Mouse (Mus musculus): ENCODE measurements around the gene Actl6a. TPM values are rescaled to one million over a fixed set of nuclear protein-coding genes. Genes with fewer than 3 reads are reported as not detected.

Actl6a gene
- total and polyA plus RNA-seq, 2 experiments from 2014 or later: 42.2 to 52.9 TPM

DNA sequence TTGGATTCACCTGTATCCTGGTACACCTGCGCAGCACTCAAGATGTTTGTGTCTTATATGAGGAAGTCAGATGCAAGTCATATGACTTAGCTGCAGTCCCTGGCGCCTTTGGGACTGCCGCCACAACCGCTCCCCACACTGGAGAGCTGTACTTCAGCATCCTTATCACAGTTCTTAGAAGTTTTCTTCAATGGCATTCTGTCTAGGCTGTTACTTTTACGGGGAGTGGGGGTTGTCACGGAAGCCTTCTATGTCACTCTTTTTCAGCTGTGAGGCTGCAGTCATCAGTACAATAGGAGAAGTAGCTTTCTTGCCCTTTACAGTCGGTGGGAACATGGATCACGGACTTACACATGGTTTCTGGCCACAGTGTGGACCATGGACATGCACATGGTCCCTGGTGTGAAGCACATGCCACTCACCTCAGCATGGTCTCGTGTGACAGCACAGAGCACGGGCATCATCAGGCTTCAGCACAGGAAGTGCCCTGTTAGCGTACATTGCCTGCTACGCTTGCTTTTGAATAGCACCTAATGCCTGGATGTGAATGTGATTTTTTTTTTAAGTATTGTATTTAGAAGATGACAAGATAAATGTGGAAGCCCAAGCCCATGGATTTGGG lies 23.1 kb upstream of the Actl6a start:
- Histone ChIP-seq H3K4me2 (ENCODE audit: low read depth, low read length) (no peak overlapping the region), H3K27ac (no peak overlapping the region), H3K9ac (replicated peaks; ENCODE audit: low read length) (no peak overlapping the region), H3K9me3 (ENCODE audit: low read length) (no peaks in the 10 kb centered on the region), H3K4me3 (ENCODE audit: low read length) (no peak overlapping the region), H3K36me3 (ENCODE audit: insufficient read depth, low read length) (no peaks in the 10 kb centered on the region), H3K27me3 (ENCODE audit: insufficient read depth, low read length) (no peaks in the 10 kb centered on the region), H3K4me1 (ENCODE audit: insufficient read depth, low read length) (no peaks in the 10 kb centered on the region)
- WGBS: 81% methylated on average over 11 of the region's 12 CpGs
- DNase-seq (ENCODE audit: low spot score) (no peak), ATAC-seq (no peak)
- no peak for TF ChIP-seq CTCF (IDR thresholded peaks at IDR 0.05; ENCODE audit: low read depth)

DNA sequence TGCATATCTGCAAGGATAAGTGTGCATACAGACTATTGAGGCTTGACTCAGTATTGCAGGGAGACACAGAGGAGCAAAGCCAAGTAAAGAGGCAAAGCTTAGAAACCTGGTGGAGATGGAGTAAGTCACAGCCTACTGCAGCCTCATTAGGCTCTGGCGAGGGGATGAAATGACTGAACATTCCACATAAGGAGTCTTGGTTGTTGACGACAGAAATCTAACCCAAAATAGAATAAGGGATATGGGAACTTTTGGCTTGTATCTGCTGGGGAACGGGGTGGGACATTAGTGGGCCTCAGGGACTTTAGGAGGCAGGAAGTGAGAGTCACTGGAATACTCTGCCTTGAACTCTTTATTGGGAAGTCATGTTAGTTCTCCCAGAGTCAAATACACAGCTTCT lies 21.5 kb upstream of the Actl6a start:
- no peaks in the 10 kb centered on the region for H3K4me1 ChIP-seq (ENCODE audit: insufficient read depth, low read length)
- TF ChIP-seq CTCF (IDR thresholded peaks at IDR 0.05; ENCODE audit: low read depth): no peak
- no peaks in the 10 kb centered on the region for H3K27me3 ChIP-seq (ENCODE audit: insufficient read depth, low read length)
- ATAC-seq (no peak), DNase-seq (ENCODE audit: low spot score) (no peak)
- no peaks in the 10 kb centered on the region for H3K36me3 ChIP-seq (ENCODE audit: insufficient read depth, low read length)
- WGBS: 87% methylated on average over 3 of the region's 3 CpGs
- no peak overlapping the region for H3K9ac ChIP-seq (replicated peaks; ENCODE audit: low read length)
- no peaks in the 10 kb centered on the region for H3K9me3 ChIP-seq (ENCODE audit: low read length)
- H3K27ac ChIP-seq: no peak overlapping the region
- no peak overlapping the region for H3K4me2 ChIP-seq (ENCODE audit: low read depth, low read length)
- H3K4me3 ChIP-seq (ENCODE audit: low read length): no peak overlapping the region

DNA sequence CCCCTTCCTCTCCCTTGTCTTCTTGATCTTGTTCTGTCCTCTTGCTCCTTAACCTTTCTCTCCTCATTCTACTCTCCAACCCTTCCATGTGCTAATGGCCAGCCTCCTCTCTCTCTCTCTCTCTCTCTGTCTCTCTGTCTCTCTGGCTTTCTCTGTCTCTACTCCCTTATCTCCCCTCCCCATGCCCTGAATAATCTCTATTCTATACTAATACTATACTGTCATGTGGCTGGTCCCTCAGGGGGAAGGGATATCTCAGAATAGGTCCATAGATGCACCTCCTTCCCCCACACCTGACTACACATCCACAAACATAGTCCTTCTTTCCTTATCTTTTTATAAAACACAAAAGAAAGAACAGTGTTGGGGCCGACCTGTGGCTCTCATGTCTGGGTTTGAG lies 19.6 kb upstream of the Actl6a start:
- TF ChIP-seq CTCF (IDR thresholded peaks at IDR 0.05; ENCODE audit: low read depth): no peak
- ATAC-seq (no peak), DNase-seq (ENCODE audit: low spot score) (no peak)
- 79% methylated on average over 1 of the region's 1 CpGs for WGBS
- H3K4me2 ChIP-seq (ENCODE audit: low read depth, low read length): no peak overlapping the region
- H3K4me3 ChIP-seq (ENCODE audit: low read length): no peak overlapping the region
- H3K9me3 ChIP-seq (ENCODE audit: low read length): no peaks in the 10 kb centered on the region
- H3K4me1 ChIP-seq (ENCODE audit: insufficient read depth, low read length): no peaks in the 10 kb centered on the region
- no peak overlapping the region for H3K9ac ChIP-seq (replicated peaks; ENCODE audit: low read length)
- H3K27ac ChIP-seq: no peak overlapping the region
- H3K36me3 ChIP-seq (ENCODE audit: insufficient read depth, low read length): no peaks in the 10 kb centered on the region
- H3K27me3 ChIP-seq (ENCODE audit: insufficient read depth, low read length): no peaks in the 10 kb centered on the region

DNA sequence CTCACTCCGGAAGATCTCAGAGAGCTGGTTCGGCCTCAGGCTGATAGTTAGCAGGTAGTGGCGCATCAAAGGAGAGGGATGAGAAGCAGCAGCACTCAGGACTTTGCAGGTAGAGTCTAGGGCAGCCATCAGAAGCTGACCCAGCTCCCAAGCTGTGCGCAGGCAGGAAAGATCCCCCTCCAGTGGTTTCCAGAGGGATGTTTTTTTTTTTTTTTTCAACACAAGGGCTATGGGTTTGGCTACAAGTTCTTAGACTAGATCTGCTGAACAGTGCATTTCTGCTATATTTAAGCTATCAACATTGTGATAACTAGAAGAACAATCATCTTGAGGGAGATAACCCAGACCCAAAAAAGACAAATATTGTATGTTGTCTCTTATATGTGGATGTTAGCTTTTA lies 18.9 kb upstream of the Actl6a start:
- Histone ChIP-seq H3K4me2 (ENCODE audit: low read depth, low read length) (no peak overlapping the region), H3K27me3 (ENCODE audit: insufficient read depth, low read length) (no peaks in the 10 kb centered on the region), H3K4me1 (ENCODE audit: insufficient read depth, low read length) (no peaks in the 10 kb centered on the region), H3K9me3 (ENCODE audit: low read length) (no peaks in the 10 kb centered on the region), H3K4me3 (ENCODE audit: low read length) (no peak overlapping the region), H3K27ac (no peak overlapping the region), H3K9ac (replicated peaks; ENCODE audit: low read length) (no peak overlapping the region), H3K36me3 (ENCODE audit: insufficient read depth, low read length) (no peaks in the 10 kb centered on the region)
- 79% methylated on average over 4 of the region's 4 CpGs for WGBS
- no peak for DNase-seq (ENCODE audit: low spot score)
- TF ChIP-seq CTCF (IDR thresholded peaks at IDR 0.05; ENCODE audit: low read depth): peak; percentile 25; the same call in 1 of the 2 replicates
- no peak for ATAC-seq

DNA sequence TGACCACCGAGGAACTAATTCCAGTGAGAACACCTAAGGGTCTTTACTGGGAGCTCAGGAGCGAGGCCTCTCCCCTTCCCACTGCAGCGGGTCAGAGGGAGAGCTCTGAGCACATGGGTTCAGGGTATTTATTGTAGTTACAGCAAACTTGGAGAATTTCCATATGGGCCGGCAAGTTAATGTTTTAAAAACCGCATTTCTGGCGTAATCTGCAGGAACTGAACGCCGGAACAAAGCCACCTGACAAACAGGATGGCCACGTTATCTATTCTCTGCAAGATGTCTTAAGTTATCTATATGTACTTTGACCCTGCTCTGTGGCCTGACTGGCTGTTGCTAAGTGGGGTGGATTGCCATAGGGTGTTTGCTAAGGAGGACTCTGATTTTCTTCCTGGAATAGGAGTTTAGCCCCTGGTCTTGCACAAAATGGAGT lies 16.5 kb upstream of the Actl6a start:
- Histone ChIP-seq H3K4me3 (ENCODE audit: low read length) (no peak overlapping the region), H3K9ac (replicated peaks; ENCODE audit: low read length) (no peak overlapping the region), H3K9me3 (ENCODE audit: low read length) (no peaks in the 10 kb centered on the region), H3K27ac (no peak overlapping the region), H3K27me3 (ENCODE audit: insufficient read depth, low read length) (no peaks in the 10 kb centered on the region), H3K4me2 (ENCODE audit: low read depth, low read length) (no peak overlapping the region), H3K4me1 (ENCODE audit: insufficient read depth, low read length) (no peaks in the 10 kb centered on the region), H3K36me3 (ENCODE audit: insufficient read depth, low read length) (no peaks in the 10 kb centered on the region)
- no peak for TF ChIP-seq CTCF (IDR thresholded peaks at IDR 0.05; ENCODE audit: low read depth)
- WGBS: 83% methylated on average over 9 of the region's 9 CpGs
- DNase-seq (ENCODE audit: low spot score) (no peak), ATAC-seq (no peak)

DNA sequence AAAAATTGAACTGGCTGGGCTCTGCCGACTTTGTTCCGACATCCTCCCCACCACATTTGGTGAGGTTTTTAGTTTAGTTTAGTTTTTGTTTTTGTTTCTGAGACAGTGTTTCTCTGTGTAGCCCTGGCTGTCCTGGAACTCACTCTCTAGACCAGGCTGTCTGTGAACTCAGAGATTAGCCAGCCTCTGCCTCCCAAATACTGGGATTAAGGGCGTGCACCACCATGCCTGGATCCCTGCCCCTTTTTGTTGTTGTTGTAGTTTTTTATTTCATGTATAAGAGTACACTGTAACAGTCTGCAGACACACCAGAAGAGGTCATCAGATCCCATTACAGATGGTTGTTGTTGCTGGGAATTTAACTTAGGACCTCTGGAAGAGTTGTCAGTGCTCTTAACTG lies 16.1 kb upstream of the Actl6a start:
- H3K9ac ChIP-seq (replicated peaks; ENCODE audit: low read length): no peak overlapping the region
- 86% methylated on average over 3 of the region's 3 CpGs for WGBS
- ATAC-seq: no peak
- H3K27ac ChIP-seq: no peak overlapping the region
- no peak overlapping the region for H3K4me3 ChIP-seq (ENCODE audit: low read length)
- H3K4me2 ChIP-seq (ENCODE audit: low read depth, low read length): no peak overlapping the region
- H3K9me3 ChIP-seq (ENCODE audit: low read length): no peaks in the 10 kb centered on the region
- TF ChIP-seq CTCF (IDR thresholded peaks at IDR 0.05; ENCODE audit: low read depth): no peak
- no peak for DNase-seq (ENCODE audit: low spot score)
- no peaks in the 10 kb centered on the region for H3K36me3 ChIP-seq (ENCODE audit: insufficient read depth, low read length)
- H3K27me3 ChIP-seq (ENCODE audit: insufficient read depth, low read length): no peaks in the 10 kb centered on the region
- H3K4me1 ChIP-seq (ENCODE audit: insufficient read depth, low read length): no peaks in the 10 kb centered on the region

DNA sequence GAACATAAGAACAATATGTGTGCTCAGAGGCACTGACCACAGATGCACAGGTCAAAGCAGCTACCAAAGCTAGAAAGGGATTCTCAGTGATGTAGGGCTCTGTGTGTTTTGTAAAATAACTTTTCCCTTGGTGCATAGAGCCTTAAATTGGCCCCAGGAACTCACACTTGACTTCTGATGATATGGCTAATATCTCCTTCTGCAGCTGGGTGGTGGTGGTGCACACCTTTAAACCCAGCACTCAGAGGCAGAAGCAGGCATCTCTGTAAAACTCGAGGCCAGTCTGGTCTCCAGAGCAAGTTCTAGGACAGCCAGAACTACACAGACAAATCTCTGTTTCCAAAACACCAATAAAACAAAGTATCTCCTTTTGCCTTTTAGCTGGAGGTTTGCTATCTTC lies 15.2 kb upstream of the Actl6a start:
- TF ChIP-seq CTCF (IDR thresholded peaks at IDR 0.05; ENCODE audit: low read depth): no peak
- no peak overlapping the region for H3K27ac ChIP-seq
- DNase-seq (ENCODE audit: low spot score) (no peak), ATAC-seq (no peak)
- no peaks in the 10 kb centered on the region for H3K4me1 ChIP-seq (ENCODE audit: insufficient read depth, low read length)
- H3K9ac ChIP-seq (replicated peaks; ENCODE audit: low read length): no peak overlapping the region
- no peaks in the 10 kb centered on the region for H3K36me3 ChIP-seq (ENCODE audit: insufficient read depth, low read length)
- H3K9me3 ChIP-seq (ENCODE audit: low read length): no peaks in the 10 kb centered on the region
- no peak overlapping the region for H3K4me3 ChIP-seq (ENCODE audit: low read length)
- no peak overlapping the region for H3K4me2 ChIP-seq (ENCODE audit: low read depth, low read length)
- H3K27me3 ChIP-seq (ENCODE audit: insufficient read depth, low read length): no peaks in the 10 kb centered on the region
- WGBS: 43% methylated on average over 1 of the region's 1 CpGs

All from hindbrain, postnatal 0 days (tissue).